Mouse (Mus musculus): ENCODE data around the gene Trappc1. TPM values are rescaled to one million over a fixed set of nuclear protein-coding genes. Genes with fewer than 3 reads are reported as not detected.
A peak's percentile ranks its signal among the peaks of the same experiment; 100 is the strongest.

The Trappc1 gene
- polyA plus RNA-seq, 1 experiment = 92.9 TPM

- H3K4me3 ChIP-seq (ENCODE audit: insufficient read depth, low read length) = peak overlapping the region; percentile 40
- peaks cover 20% of the 10 kb centered on the region for H3K4me1 ChIP-seq (ENCODE audit: control insufficient read depth, insufficient read depth, low read length)
- TF ChIP-seq POLR2A (IDR thresholded peaks at IDR 0.05; ENCODE audit: low read depth, low read length) (peak; percentile 77), CTCF (IDR thresholded peaks at IDR 0.05; ENCODE audit: borderline replicate concordance, insufficient read depth, low read length) (no peak)
- peak overlapping the region; percentile 98 for H3K27ac ChIP-seq (ENCODE audit: insufficient read depth, low read length)
Observed at GRCm38 (mm10) chr11:69366157-69366854, 42.5 kb downstream of the Trappc1 start.

- peak overlapping the region; percentile 46 for H3K4me3 ChIP-seq (ENCODE audit: insufficient read depth, low read length)
- TF ChIP-seq POLR2A (IDR thresholded peaks at IDR 0.05; ENCODE audit: low read depth, low read length) (peak; percentile 45), CTCF (IDR thresholded peaks at IDR 0.05; ENCODE audit: borderline replicate concordance, insufficient read depth, low read length) (no peak)
- H3K4me1 ChIP-seq (ENCODE audit: control insufficient read depth, insufficient read depth, low read length) = peaks cover 20% of the 10 kb centered on the region
- H3K27ac ChIP-seq (ENCODE audit: insufficient read depth, low read length) = peak overlapping the region; percentile 99
Observed at GRCm38 (mm10) chr11:69366855-69367615, 43.3 kb downstream of the Trappc1 start.

- TF ChIP-seq CTCF (IDR thresholded peaks at IDR 0.05; ENCODE audit: borderline replicate concordance, insufficient read depth, low read length) (no peak), POLR2A (IDR thresholded peaks at IDR 0.05; ENCODE audit: low read depth, low read length) (no peak; the same call in 1 of the 2 replicates)
- Histone ChIP-seq H3K4me3 (ENCODE audit: insufficient read depth, low read length) (peak overlapping the region; percentile 46), H3K4me1 (ENCODE audit: control insufficient read depth, insufficient read depth, low read length) (peaks cover 20% of the 10 kb centered on the region), H3K27ac (ENCODE audit: insufficient read depth, low read length) (peak overlapping the region; percentile 99)
Observed at GRCm38 (mm10) chr11:69367616-69368355, 44.0 kb downstream of the Trappc1 start.

DNA sequence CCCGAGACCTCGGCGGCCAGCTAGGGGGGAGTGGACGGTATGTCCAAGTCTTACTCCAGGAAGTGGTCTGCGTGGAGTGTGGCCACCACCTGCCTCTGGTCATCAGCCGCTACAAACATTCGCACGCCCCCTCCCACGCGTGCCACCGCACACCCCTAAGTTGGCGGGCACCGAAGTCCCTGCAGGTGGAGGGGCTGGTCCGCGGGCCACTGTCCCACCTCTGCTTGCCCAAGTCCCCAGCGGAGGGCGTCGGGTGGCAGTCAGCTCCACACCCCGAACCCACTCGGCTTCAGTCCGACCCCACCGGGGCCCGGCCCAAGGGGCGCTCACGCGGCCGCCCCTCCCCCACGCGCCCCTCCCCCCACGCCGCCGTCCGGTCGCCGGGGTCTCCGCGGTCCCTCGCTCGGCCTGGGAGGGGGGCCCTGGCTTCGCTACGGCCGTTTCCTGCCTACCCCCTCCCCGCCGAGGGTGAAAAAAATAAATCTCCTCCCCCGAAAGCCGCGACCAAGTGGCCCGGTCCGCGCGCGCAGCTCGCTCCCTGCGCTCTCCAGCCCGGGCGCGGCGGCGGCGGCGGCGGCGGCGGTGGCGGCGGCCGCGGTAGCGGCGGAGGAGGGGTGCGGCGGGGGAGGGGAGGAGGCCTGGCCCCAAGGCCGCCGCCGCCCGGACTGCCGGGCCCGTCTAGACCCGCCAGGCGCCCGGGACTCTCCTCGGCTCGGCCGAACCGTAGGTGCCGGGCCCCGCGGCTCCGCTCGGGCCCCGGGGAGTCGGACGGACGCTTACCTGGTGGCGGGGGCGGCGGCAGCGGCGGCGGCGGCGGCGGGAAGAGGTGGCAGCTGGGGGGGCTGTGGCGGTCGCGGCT lies 44.8 kb downstream of the Trappc1 start:
- peak overlapping the region; percentile 46 for H3K4me3 ChIP-seq (ENCODE audit: insufficient read depth, low read length)
- peak overlapping the region; percentile 99 for H3K27ac ChIP-seq (ENCODE audit: insufficient read depth, low read length)
- H3K4me1 ChIP-seq (ENCODE audit: control insufficient read depth, insufficient read depth, low read length) = peaks cover 19% of the 10 kb centered on the region
- TF ChIP-seq POLR2A (IDR thresholded peaks at IDR 0.05; ENCODE audit: low read depth, low read length) = no peak
- TF ChIP-seq CTCF (IDR thresholded peaks at IDR 0.05; ENCODE audit: borderline replicate concordance, insufficient read depth, low read length) = no peak

- Histone ChIP-seq H3K27ac (ENCODE audit: insufficient read depth, low read length) (peak within 1 kb of the TSS; percentile 99), H3K4me3 (ENCODE audit: insufficient read depth, low read length) (peak within 1 kb of the TSS; percentile 46), H3K4me1 (ENCODE audit: control insufficient read depth, insufficient read depth, low read length) (peaks cover 16% of the 10 kb centered on the region)
- no peak for TF ChIP-seq CTCF (IDR thresholded peaks at IDR 0.05; ENCODE audit: borderline replicate concordance, insufficient read depth, low read length)
- TF ChIP-seq POLR2A (IDR thresholded peaks at IDR 0.05; ENCODE audit: low read depth, low read length) = peak; percentile 62
Observed at GRCm38 (mm10) chr11:69369215-69369989, 45.6 kb downstream of the Trappc1 start, which contains the start of gene Chd3. Gene Chd3 (minus strand): TSS chr11:69369406.

DNA sequence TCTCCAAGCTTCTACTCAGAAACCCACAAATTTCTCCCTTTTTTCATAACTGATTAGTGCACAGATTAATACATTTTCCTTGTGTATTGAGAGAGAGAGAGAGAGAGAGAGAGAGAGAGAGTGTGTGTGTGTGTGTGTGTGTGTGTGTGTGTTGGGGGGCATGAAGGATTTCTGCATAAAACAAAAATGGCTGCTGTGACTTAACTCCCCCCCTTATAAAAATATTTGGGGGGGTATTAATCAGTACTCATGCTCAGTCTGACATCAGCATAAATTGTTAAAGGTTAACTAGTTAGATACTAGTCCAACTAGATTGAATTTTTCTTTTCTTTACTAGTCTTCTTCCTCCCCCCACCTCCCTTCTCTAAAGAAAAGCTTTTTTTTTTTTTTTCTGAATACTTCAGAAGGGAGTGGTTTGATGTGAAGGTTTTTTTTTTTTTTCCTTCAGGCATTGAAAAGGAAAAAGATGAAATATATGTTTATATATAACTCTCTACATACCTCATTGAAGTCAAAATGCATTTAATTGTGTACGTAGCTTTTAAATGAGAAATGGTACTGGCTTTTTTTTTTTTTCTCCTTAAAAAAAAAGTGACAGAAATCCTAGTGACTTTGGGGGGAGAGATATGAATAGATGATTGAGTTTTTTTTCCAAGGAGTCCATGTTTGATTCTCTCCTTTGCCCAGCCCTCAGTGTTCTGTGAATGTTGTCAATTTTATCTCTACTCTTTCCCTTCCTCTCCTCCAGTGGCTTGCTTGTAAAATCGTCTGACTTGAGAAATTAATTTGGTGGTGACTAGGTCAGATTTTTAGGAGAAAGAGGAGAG lies 46.4 kb downstream of the Trappc1 start:
- peak overlapping the region; percentile 13; the same call in 1 of the 2 replicates for H3K4me3 ChIP-seq (ENCODE audit: insufficient read depth, low read length)
- peaks cover 13% of the 10 kb centered on the region for H3K4me1 ChIP-seq (ENCODE audit: control insufficient read depth, insufficient read depth, low read length)
- 0 out of 2 replicates have a peak, but pooled peaks have one; percentile 39 for TF ChIP-seq POLR2A (IDR thresholded peaks at IDR 0.05; ENCODE audit: low read depth, low read length)
- no peak for TF ChIP-seq CTCF (IDR thresholded peaks at IDR 0.05; ENCODE audit: borderline replicate concordance, insufficient read depth, low read length)
- peak overlapping the region; percentile 94 for H3K27ac ChIP-seq (ENCODE audit: insufficient read depth, low read length)

GRCm38 (mm10) chr11:69370817-69371215 lies 47.0 kb downstream of the Trappc1 start:
- TF ChIP-seq CTCF (IDR thresholded peaks at IDR 0.05; ENCODE audit: borderline replicate concordance, insufficient read depth, low read length) = no peak
- TF ChIP-seq POLR2A (IDR thresholded peaks at IDR 0.05; ENCODE audit: low read depth, low read length) = peak; percentile 19; the same call in 1 of the 2 replicates
- H3K4me3 ChIP-seq (ENCODE audit: insufficient read depth, low read length) = peak overlapping the region; percentile 13; the same call in 1 of the 2 replicates
- H3K27ac ChIP-seq (ENCODE audit: insufficient read depth, low read length) = peak overlapping the region; percentile 94
- peaks cover 7% of the 10 kb centered on the region for H3K4me1 ChIP-seq (ENCODE audit: control insufficient read depth, insufficient read depth, low read length)
